Mouse (Mus musculus) frontal cortex, adult 2 months (tissue): Measurements from ENCODE around the gene Prkcq. TPM values are rescaled to one million over a fixed set of nuclear protein-coding genes. Genes with fewer than 3 reads are reported as not detected.
A peak's percentile ranks its signal among the peaks of the same experiment; 100 is the strongest.

Experiments
- DNase-seq, 2 experiments: peaks; one replicate each; pipeline ENCODE4 v3.0.0; 2022; ENCODE audit warnings: low spot score in 1 of 2; ENCODE audit errors: extremely low spot score in 1 of 2
- polyA plus RNA-seq: library from polyadenylated mRNA; depleted of rRNA; stranded (reverse); fragments of >200 nt; gene quantifications from 2 replicates; pipeline ENCODE4 v1.2.3, GENCODE M21; 2012

The Prkcq gene
- polyA plus RNA-seq, 1 experiment: 7.3 TPM

- no peak for DNase-seq
These were observed 116.1 kb downstream of the Prkcq start for GRCm38 (mm10) chr2:11287834-11288530.

- peak; percentile 65 to 96 for DNase-seq
These were observed 116.6 kb downstream of the Prkcq start for GRCm38 (mm10) chr2:11288531-11288846.

- no peak for DNase-seq
These were observed 119.0 kb downstream of the Prkcq start for GRCm38 (mm10) chr2:11290931-11291330.

GRCm38 (mm10) chr2:11291570-11292405 is 119.9 kb downstream of the Prkcq start:
- no peak for DNase-seq

- DNase-seq: no peak
These were observed 121.2 kb downstream of the Prkcq start for GRCm38 (mm10) chr2:11293144-11293543.

GRCm38 (mm10) chr2:11294643-11295191 is 122.8 kb downstream of the Prkcq start:
- no peak for DNase-seq

- no peak for DNase-seq
These were observed 126.9 kb downstream of the Prkcq start for GRCm38 (mm10) chr2:11298811-11299210.

- DNase-seq: no peak
These were observed 127.5 kb downstream of the Prkcq start for GRCm38 (mm10) chr2:11299366-11299765.

GRCm38 (mm10) chr2:11300362-11300761 is 128.5 kb downstream of the Prkcq start:
- no peak for DNase-seq

GRCm38 (mm10) chr2:11320241-11320640 is 148.3 kb downstream of the Prkcq start:
- DNase-seq: peak in 1 of 2 experiments; percentile 68

- no peak for DNase-seq
These were observed 150.5 kb downstream of the Prkcq start for GRCm38 (mm10) chr2:11322396-11322795.

GRCm38 (mm10) chr2:11327280-11327679 is 155.4 kb downstream of the Prkcq start:
- DNase-seq: no peak

GRCm38 (mm10) chr2:11329407-11330224 is 157.7 kb downstream of the Prkcq start:
- no peak for DNase-seq

- DNase-seq: peak; percentile 20 to 87
These were observed 159.9 kb downstream of the Prkcq start for GRCm38 (mm10) chr2:11331528-11332446.

GRCm38 (mm10) chr2:11332469-11332868 is 160.6 kb downstream of the Prkcq start:
- no peak for DNase-seq

GRCm38 (mm10) chr2:11333301-11334017 is 161.6 kb downstream of the Prkcq start:
- DNase-seq: no peak

- no peak for DNase-seq
These were observed 164.4 kb downstream of the Prkcq start for GRCm38 (mm10) chr2:11336320-11336719.

- peak in 1 of 2 experiments; percentile 52 for DNase-seq
These were observed 167.3 kb downstream of the Prkcq start for GRCm38 (mm10) chr2:11338931-11339839.
